Mouse (Mus musculus): ENCODE results near the gene Odf3b.

Gene Odf3b

DNA sequence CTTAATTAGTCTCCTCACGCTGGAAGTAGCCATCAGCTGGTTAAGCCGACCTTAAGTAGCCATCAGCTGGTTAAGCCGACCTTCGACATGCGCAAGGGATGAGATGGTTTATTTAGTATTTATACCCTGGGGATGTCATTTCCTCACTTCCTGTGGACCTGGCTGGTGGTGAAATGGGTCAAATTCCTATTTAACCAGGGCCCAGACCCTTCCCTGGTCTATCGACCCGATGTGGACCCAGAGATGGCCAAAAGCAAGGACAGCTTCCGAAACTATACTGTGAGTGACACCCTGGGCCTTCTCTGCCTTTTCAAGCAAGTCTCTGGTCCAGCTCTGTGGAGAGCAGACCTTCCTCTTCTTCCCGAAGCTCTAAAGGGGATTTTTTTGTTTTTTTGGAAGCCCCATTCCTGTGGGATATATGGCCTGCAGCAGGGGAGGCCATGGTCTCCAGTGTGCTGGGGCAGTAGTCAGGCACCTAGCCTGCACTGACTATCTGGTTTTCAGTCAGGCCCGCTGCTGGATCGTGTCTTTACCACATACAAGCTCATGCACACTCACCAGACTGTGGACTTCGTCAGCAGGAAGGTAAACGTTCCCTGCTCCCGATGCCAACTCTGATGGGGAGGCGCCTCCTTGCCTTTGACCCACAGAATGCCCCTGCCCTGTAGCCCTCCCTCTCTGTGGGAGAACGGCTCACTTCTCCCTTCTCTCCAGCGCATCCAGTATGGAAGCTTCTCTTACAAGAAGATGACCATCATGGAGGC lies 44.1 kb downstream of the Odf3b start:
- DNase-seq (ENCODE audit: low spot score): no peak

DNA sequence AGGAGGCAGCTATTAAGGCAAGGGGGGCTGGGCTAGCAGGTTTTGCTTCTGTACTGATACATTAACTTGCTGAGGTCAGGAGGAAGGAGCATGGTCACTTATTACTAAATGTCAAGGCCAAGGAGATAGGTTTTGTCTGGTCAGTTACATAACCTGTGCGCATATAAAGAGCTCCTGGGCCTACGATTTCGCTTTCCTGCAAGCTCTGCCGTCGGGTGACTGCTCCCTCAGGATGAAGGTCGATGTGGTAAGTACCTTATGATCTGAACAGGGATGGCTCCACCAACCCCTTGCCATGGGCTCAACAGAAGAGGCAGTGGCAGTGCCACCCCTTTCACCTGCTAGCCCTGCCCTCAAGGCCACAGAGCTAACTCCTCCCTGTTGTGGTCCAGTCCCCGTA lies 44.8 kb downstream of the Odf3b start, which contains the start of gene Miox:
TSS of gene Miox (plus strand) at position 128 of the 400 bp plus-strand sequence.
- DNase-seq (ENCODE audit: low spot score): no peak

Data from left cerebral cortex, adult 11 months (tissue).